Mouse (Mus musculus): ENCODE data around the gene Cul7.

Gene Cul7

DNA sequence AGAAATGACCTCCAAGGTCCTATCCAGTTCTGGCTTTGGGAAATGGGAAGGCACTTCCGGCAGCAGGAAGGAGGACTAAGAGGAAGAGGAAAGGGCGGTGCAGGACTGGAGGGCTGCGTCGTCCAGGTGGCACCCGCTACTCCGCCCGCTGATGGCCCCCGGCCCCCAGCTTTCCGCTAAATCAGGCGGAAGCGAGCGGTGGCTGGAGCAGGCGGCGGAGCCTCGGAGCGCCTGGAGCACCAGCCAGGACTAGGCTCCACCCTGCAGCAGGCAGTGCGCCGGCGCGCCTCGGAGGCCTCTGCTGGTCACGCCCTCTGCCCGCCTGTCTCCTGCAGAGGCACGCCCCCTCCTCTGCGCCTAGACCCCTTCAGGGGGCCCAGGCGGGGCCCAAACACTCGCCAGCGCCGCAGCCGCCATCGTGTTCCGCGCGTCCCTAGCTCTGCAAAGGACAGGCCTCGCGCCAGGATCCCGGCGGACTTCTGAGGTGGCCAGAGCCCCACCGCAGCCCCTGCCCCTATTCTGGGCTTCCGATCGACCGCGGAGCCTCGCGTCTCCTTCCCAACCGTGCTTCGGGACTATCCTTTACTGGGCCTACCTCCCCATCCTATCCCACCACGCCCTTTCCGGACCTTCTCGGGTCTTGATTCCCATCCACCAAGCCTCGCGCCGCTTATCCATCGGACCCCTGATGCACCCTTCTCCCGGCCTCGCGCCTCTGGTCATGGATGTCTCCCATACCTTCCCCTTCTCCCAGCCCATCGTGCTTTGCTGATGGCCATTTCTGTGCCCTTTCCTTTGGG, at the start of gene Cul7:
Gene Cul7 (plus strand): TSS at position 106 of the 800 bp plus-strand sequence.
- peak; percentile 92 for DNase-seq

DNA sequence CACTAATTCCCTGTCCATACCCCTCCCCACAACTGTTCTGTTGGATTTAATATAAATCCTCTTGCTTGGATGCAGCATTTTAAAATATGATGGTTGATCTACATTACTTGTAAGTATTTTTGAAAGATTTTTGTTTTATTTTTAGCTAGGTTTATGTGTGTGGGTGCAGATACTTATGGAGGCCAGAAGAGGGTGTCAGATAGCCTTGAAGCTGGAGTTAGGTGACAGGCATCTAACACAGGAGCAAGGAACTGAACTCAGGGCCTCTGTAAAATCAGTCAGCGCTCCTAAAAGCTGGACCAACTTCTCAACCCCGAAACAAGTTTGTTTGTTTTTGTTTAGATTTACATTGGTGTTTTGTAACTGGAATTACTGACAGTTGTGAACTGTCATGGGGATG, 49.6 kb upstream of the Cul7 start:
- no peak for DNase-seq

DNA sequence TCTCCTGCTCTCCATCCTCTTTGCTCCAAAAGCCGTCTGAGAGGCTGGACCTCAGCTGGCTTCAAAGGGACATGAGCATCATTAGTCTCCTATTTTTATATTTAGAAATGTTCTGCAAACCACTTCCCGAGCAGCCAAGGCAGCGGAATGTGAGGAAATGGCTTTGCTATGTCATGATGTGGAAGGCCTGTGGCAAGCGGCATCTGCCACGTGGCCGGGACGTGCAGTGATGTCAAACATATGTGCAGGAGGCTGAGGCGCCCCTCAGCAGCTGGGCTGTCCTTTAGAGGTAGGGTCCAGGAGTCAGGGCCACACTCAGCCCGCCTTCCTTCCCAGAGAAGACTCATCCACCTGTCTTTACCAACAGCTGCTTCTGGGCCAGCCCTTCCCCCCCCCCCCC, 47.9 kb upstream of the Cul7 start:
- DNase-seq: peak; percentile 36

DNA sequence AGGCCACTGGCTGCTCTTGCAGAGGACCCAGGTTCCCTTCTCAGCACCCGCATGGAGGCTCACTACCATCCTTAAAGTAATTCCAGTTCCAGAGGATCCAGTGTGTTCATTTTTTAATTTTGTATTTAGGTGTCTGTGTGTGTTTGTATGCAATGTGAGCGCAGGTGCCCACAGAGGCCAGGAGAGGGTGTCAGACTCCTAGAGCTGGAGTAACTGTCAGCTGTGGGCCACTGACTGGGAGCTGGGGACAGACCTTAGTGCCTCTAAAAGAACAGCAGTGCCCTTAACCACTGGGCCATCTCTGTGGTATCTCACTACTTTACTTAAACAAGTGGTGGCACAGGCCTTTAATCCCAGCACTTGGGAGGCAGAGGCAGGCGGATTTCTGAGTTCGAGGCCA, 46.9 kb upstream of the Cul7 start:
- DNase-seq: no peak

DNA sequence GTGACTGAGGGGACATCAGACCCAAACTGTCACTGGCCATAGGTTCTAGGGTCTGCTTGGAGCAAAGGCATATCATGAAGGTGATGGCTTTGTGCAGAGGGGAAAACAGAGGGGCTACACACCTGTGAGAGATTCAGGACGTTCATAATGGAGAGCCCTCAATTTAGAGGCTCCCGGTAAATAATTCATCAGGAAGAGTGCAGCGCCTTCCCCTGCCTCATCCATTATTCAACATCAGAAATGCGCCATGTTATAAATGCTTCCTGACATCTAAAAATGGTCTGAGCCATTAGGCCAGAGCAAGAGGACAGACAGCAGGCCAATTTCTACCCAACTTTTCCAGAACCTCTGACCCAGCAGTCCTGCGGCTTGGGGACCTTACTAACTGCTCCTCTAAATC, 45.0 kb upstream of the Cul7 start:
- DNase-seq: no peak

DNA sequence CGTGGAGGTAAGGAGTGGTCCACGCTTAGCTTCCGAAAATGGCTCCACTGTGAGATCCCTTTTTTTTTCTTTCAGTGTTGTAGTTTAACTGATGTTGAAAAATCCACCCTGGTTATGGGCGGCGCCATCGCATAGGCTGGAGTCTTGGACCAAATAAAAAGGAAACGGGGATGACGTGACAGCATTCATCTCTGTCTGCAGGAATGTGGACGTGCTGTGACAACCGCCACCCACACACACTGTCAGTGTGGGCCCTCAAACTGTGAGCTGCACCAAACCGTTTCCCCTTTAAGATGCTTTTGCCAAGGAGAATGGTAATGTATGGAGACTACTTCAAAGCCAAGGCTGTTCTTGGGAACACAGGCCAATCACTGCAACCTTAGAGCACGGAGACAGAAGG, 44.1 kb upstream of the Cul7 start:
- DNase-seq: no peak

DNA sequence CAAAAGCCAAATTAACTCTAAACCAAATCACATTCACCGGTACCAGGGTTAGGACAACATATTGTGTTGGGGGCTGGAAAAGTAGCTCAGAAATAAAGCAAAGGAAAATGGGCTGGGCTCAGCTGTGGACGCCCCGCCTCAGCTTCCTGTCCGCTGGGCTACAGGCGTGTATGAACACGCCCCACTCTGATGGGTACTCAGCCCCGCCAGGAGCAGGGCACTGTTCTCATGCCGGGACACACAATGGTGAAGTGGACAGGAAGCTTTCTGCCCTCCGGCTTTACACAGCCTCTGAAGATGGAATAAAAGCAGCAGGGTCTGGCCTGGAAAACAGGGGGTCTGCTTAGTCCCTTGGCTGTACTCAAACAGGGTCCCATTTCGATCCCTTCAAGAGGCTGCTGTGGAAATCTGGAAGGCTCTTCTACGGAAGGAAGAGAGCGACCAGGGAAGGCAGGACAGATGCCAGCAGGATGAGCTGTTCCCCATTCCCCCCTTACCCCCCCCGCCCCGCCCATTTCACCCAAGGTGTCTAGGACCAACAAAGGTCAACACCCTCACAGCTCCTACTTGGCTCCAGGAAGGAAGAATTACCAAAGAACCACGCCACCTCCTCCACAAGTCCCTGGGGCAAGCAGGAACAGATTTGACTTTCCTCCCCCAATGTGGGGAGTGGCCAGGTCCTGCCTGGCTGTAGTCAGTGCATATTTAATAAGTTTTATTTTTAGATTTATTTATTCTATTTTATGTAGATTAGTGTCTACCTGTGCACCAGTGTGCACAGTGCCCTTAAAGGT, 40.2 kb upstream of the Cul7 start:
- DNase-seq: peak; percentile 49

DNA sequence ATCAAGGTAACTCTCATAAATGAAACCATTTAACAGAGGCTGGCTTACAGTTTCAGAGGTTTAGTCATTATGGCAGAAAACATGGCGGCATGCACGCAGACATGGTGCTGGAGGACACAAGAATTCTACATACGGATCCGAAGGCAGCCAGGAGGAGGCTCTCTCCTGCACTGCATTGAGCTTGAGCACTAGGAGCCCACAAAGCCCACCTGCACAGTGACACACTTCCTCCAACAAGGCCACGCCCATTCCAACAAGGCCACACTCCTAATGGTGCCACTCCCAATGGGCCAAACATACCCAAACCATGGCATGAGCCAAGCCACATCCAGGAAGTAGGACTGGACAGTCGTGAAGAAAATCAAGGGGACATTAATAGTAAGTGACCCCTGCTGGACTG, 38.8 kb upstream of the Cul7 start:
- DNase-seq: no peak

DNA sequence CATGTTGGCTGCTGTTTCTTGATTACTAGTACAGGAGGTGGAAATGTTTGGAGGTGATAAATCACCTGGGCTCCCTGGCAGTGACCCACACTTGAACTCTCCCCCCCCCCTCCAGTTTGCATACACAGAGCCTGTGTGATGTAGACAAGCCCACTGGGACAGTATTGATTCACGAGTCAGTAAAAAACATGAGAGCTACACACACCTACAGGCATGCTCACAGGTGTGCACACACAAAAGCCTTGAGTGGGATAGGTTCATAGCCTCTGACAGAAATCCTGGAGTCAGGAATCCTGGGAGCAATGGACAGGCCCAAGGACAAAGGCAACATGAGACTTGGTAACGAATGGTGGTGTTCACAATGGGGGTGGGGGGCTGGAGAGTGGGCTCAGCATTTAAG, 37.9 kb upstream of the Cul7 start:
- DNase-seq: no peak

DNA sequence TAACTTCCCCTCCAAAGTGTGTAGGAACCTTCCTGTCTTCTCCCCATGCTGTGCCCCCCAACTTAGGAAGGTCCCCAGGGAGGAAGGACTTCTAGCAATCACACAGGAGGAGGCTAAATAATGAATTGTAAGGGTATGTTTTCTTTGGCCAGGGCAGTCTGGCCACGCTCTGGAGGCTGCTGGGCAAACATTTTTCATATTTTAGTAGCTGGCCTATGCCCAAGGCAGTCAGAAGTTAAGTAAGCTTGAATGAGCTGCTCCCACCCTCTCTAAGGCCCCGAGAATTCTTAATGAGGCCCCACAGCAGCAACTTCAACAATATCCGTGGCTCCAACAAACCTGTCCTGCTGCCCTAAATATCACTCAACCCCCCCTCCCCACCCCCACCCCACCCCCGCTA, 37.3 kb upstream of the Cul7 start:
- DNase-seq: peak; percentile 53

DNA sequence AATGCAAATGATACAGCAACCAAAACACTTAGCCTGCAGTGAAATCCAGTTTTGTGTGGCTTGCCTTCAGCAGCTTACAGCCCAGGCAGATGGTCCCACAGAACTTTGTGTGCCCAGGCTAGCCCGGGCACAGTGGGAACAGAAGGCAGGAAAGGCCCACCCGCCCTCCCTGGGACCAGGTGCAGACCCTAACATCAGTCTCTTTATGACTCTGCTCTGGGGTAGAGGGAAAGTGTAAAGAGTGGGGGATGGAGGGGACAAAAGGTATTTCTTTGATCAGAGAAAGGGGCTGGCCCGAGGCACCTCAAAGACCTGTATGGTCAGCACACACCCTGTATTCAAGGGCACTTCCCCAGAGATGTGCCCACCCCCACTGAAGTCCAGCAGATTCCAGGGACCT, 36.9 kb upstream of the Cul7 start:
- DNase-seq: no peak

DNA sequence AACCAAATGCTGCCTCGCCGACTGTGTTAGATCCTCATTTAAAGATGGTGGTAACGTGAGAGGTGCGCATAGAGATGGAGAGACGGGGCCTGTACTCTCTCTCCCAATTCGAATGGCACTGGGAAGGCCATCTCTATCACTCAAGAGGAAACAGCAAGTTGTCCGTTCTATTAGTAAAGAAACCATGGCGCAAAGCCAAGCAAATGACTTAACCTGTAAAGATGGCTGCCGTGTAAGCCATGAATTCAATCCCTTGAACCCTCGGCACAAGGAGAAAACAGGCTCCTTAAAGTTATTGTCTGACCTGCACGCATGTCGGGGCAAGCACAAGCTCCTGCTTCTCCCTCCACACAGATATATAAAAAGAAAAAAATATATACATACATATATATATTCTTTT, 32.3 kb upstream of the Cul7 start:
- no peak for DNase-seq

DNA sequence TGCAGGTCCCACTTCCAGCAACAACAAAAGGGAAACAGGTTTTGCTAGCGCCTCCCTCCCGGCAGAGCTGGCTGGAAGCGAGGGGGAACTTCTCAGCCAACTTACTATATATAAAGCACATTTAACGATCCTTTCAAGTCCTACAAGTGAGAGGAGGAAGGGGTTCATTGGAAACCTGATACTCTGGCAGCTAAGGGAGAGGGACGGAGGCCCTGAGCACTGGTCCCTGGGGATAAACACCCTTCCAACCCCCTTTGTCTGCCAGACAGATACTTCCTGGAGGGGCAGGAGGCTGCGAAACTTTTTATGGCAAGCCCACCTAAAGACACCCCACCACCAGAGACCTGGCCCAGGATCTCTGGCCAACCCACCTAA, 31.8 kb upstream of the Cul7 start:
- no peak for DNase-seq

DNA sequence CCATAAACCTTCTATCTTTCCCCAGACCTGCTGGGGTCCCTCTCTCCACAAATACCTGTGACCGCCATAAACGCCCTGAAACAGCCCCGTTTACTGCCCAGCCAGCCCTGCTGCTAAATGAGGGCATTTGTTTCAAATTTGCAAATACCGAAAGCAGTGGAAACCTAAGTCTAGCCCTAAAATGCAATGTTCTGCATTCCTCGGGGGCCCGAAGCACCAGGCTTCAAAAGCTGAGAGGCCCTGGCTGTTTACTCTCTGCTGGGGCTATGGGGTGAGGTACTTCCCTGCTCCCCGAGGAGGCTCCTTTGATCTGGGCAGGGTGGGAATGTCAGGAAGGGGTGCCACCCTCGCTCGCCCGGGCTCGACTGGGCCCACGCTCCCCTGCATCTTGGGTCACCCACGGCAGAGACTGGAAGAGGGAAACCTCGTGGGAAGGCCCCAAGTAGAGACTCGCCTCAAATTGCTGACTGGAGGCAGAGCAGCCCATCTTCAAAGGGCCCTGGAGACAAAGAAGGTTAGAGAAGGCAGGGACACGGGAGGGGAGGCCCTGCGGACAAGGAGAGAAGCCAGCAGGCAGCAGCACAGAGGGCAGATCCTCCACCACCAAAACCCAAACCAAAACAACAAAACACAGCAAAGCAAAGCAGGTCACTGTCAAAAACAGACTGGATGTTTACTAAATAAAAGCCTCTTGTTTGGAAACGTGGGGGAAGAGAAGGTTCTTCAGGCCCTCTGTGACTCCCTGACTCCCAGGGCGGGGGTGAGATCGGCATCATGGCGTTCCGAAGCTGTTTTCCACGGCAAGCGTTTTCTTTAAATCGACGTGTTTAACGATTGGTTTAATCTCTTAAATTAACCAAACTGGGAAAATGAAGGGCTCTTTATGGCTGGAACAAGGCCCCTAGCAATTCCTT, 31.1 kb upstream of the Cul7 start:
- no peak for DNase-seq

DNA sequence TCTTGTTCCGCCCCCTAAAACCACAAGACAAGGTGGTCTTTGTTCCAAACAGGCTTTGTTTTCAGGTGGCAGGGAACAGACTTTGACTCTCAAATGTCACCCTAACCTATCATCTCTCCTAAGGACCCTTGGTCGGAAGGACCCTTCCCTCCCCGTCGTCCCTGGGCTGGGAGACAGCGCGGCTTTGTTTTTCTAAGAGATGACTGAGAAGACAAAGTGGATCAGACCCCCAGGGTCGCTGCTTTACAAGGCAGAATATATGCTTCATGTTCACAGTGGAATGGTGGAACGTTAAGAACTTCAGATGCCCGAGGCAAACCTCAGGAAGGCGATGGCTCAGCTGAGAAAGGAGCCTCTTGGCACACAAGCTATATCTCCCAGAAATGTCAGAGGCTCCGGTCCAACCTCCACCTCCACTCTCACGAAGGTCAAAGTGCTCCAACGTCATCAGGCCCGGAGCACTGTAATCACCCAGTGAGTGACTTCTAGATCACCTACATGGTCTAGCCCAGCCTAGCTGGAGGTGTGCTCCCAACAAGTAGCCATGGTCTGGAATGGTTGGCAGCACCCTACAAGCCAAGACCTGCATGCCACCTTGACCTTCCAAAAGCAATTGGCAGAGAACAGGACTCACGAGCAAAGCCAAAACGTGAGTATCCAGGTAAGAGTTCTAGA, 30.3 kb upstream of the Cul7 start:
- no peak for DNase-seq

DNA sequence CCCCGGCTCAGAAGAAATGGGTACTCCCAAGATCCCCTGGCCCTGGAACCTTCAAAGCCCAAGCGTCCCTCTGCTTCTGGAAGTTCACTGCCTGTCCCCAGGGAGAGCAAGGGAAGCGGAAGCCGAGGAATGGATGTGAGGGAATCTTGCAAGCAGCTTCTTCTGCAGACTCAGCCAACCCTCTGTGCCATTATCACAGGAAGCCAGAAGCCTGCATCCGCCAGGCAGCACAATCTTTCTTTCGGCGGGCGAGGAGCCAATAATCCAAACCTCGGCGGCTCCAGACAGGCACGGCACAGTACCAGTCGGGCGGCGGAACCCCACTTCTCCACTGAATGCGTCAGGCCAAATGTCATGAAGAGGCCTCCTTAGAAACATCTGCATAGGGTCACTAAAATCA, 28.8 kb upstream of the Cul7 start:
- DNase-seq: no peak

DNA sequence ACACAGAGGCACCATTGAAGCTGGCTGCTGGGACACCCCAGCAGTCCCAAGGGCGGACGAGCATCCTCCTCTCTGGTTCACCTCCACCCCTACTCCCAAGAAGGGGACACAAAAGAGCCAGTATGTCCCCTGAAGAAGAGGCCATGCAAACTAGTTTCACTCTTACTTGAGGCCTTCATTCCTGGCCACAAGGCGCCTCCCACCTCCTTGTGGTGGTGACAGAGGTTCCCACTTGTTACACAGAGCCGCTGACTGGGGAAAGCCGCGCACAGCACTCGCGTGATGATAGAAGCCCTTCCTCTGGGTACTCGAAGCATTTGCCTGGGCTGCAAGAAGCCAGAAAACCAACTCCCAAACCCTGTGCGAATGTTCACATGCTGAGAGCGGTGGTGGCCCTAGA, 27.9 kb upstream of the Cul7 start:
- no peak for DNase-seq

DNA sequence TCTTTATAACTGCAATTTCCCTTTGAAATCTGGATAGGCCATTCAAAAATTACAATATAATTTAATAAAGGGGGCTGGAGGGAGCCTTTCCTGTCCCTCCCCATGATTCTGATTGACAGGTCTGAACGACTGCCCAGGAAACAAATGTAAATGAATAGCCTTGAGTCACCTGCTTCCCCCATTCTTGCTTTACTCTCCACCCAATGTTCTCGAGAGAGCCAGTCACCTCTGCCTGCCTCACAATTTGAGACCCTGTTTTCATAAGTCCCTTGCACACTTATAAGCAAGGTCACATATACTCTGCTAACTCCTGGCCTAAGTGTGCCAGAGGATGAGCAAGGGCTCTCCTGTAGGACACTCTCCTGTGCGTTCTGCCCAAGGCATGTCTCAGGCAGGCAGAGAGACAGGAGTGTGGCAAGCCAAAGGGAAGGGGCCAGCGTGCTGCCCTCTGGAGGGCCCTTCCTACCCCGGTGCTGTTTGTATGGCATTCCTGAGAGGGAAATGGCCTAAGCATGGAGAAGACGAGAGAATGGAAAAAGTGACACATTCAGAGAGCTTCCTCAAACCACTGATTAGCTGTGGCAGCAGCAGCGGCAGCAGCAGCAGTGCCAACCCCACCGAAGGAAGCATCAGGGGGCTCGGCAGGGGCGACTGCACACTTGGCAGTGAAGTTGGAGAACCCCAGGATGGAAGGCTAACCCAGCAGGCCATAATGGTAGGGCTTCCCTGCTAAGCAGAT, 26.1 kb upstream of the Cul7 start:
- no peak for DNase-seq

DNA sequence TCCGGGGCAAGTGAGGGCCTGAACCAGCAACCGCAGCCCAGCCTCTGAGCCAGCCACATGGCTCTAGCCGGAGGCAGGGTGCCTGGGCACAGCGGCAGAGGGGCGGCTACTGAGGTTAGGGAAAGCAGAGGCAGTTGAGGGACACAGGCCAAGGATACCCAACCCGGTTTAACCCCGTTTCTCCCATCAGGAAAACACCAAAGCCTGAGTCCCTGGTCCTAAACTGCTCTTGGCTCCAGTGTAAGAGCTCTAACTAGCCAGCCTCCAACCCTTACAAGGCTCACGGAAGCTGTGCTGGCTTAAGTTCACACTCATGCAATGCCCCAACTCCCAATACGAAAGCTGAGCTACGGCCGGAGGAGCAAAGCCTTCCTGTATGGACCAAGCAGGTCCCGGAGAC, 25.5 kb upstream of the Cul7 start:
- no peak for DNase-seq

DNA sequence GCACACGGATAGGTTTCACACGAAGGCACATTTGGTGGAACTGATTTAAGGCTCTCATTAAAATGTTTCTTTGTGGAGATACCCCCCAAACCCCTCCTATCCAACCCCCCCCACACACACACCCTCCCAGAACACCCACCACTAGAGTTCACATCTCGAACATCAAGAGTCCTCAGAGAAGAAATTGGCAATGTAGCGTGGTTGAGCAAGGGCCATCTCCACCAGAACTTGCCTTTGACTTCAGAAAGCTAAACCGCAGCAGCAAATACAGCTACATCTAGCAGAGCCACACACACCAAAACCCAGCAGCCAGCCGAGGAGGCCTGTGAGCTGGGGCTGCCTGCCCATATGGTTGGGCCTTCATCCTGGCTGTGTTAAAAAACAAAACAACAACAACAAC, 22.7 kb upstream of the Cul7 start:
- DNase-seq: no peak

DNA sequence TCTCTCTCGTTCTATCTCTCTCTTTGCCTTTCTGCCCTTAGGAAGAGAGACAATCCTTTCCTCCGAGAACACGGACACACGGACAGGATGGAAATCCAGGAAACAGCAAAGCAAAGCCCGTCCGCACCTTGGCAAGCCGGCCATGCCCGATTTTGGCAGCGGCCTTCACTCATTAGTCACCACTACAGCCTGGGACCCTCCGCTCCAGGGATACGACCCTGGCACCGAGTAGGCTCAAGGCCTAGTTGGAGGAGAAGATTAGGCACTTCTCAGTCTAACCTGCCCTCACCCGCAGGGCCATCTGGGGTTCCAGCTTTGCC, 21.7 kb upstream of the Cul7 start:
- no peak for DNase-seq

Data from kidney, adult 9 months (tissue).